Mouse (Mus musculus) ES-Bruce4 (cell line): ENCODE data around the gene Szt2.

Experiments used
- CTCF ChIP-seq: IDR thresholded peaks from one replicate; pipeline ENCODE4 v1.8.1; 2011; ENCODE audit warnings: low read depth, low read length
- EP300 ChIP-seq: IDR thresholded peaks from 2 replicates; pipeline ENCODE4 v1.6.1; 2011; ENCODE audit warnings: low read depth, low read length; ENCODE audit not compliant: insufficient read depth
- POLR2A ChIP-seq: IDR thresholded peaks from one replicate; pipeline ENCODE4 v1.8.1; 2011; ENCODE audit warnings: low read length; ENCODE audit not compliant: insufficient read depth

- TF ChIP-seq EP300: no peak
- TF ChIP-seq CTCF: no peak
- no peak for TF ChIP-seq POLR2A
Observed at GRCm38 (mm10) chr4:118315286-118315685, 93.8 kb downstream of the Szt2 start.
